Mouse (Mus musculus): ENCODE measurements around the gene Fam118a. TPM values are rescaled to one million over a fixed set of nuclear protein-coding genes. Genes with fewer than 3 reads are reported as not detected.

The Fam118a gene
- total RNA-seq, 2 experiments from 2014 or later: 22.7 to 23.5 TPM

DNA sequence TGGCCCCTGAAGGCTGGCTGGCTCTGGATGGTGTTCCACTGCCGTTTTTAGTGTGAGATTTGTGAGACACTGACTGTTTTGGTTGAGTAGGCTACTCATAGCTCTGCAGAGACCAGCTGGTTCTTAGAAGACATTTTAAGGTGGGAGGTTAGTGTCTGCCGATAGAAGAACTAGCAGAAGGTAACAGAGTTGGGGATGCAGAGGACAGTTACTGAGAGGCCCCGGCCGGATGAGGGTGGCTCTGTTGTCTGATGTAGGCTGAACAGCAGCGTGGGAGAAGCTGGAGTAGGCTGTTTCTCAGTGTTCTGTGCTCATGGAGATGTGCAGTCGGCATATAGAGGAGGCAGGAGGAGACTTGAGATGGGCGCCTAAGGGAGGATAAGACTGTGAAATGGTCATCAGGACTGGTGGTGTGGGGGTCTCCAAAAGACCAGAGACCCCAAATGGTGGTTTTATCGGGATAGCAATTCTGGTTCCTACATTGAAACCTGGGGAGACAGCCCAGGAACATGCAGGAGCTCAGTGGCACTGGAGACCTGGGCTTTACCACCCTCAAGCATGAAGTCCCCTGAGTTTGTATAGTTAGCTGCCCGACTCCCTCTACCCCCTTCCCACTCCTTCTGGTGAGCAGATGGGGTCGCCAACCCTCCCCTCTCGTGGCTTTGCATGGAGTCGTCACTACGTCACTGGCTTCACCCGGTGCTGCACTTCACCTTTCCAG lies 17.6 kb downstream of the Fam118a start:
- DNase-seq (ENCODE audit: low spot score in 2 of 2): peak in 1 of 2 experiments; percentile 66
- intact Hi-C loops (cut with DNase I): no loop called here

- intact Hi-C loops (cut with DNase I): no loop called here
- DNase-seq (ENCODE audit: low spot score in 2 of 2): no peak
These were observed 19.1 kb downstream of the Fam118a start for GRCm38 (mm10) chr15:85047865-85048264.

GRCm38 (mm10) chr15:85049758-85050157 lies 21.0 kb downstream of the Fam118a start:
- intact Hi-C loops (cut with DNase I): no loop called here
- DNase-seq (ENCODE audit: low spot score in 2 of 2): no peak

- intact Hi-C loops (cut with DNase I): no loop called here
- DNase-seq (ENCODE audit: low spot score in 2 of 2): no peak
These were observed 25.4 kb downstream of the Fam118a start for GRCm38 (mm10) chr15:85054098-85054497.

DNA sequence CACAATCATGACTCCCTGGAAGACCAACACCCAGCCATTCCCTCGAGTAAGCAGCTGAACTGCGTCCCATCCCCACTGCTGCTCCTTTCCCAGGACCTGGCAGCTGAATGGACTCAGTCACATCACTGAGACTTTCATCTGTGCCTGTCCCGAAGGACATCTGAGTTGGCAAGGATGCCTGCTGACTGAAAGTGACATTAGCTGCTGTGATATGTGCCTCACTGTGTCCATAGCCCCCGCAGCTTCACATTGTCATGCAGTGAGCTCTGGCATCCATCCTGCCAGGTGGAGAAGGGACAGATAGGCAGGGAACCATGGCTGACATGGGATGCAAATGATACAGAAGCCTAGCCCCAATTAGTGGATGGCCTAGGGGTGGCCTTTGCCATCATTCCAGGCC lies 26.4 kb downstream of the Fam118a start:
- no peak for DNase-seq (ENCODE audit: low spot score in 2 of 2)
- intact Hi-C loops (cut with DNase I): no loop called here

GRCm38 (mm10) chr15:85063421-85063820 lies 34.7 kb downstream of the Fam118a start:
- intact Hi-C loops (cut with DNase I): no loop called here
- no peak for DNase-seq (ENCODE audit: low spot score in 2 of 2)

- peak; percentile 13 to 64 for DNase-seq (ENCODE audit: low spot score in 2 of 2)
- intact Hi-C loops (cut with DNase I): loop anchor here (2.0 to 10.0 kb wide), 2 partner anchors 70 to 316 kb away; no protein-coding TSS in a partner anchor
These were observed 41.8 kb downstream of the Fam118a start for GRCm38 (mm10) chr15:85070561-85070960.

GRCm38 (mm10) chr15:85072651-85073050 lies 43.9 kb downstream of the Fam118a start:
- intact Hi-C loops (cut with DNase I): loop anchor here (10.0 kb wide), 1 partner anchor 318 kb away; no protein-coding TSS in a partner anchor
- no peak for DNase-seq (ENCODE audit: low spot score in 2 of 2)

GRCm38 (mm10) chr15:85085641-85086040 lies 56.9 kb downstream of the Fam118a start:
- intact Hi-C loops (cut with DNase I): no loop called here
- DNase-seq (ENCODE audit: low spot score in 2 of 2): no peak

Other genes starting within 250 kb of the Fam118a start
- gene Phf21b, start 172.9 kb upstream of the Fam118a start, total RNA-seq (2021): 10 to 100 TPM; 14.2 to 16.9 TPM
- 1 to 10 TPM; 1.1 to 1.2 TPM for gene Gm29666, start 108.9 kb upstream of the Fam118a start, total RNA-seq (2021)
- gene Nup50, start 105.5 kb upstream of the Fam118a start, total RNA-seq (2021): 10 to 100 TPM; 32.5 to 34.5 TPM
- gene 5031439G07Rik, start 40.4 kb upstream of the Fam118a start, total RNA-seq (2021): 10 to 100 TPM; 77.7 to 82.7 TPM
- not detected for gene Upk3a, start 11.8 kb upstream of the Fam118a start, total RNA-seq (2021)
- gene Smc1b, start 103.0 kb downstream of the Fam118a start, total RNA-seq (2021): not detected
- gene Ribc2, start 103.1 kb downstream of the Fam118a start, total RNA-seq (2021): not detected
- gene Fbln1, start 177.0 kb downstream of the Fam118a start, total RNA-seq (2021): 10 to 100 TPM; 10.3 to 10.8 TPM

All from left cerebral cortex, postnatal 25 days (tissue).